Mouse (Mus musculus): ENCODE measurements at regions not wholly inside any gene's neighbourhood (a gene's known extent, or its start where the extent isn't known, plus 50 kb on each side); places are given as distances from the start of the nearest gene placed in this dataset.

DNA sequence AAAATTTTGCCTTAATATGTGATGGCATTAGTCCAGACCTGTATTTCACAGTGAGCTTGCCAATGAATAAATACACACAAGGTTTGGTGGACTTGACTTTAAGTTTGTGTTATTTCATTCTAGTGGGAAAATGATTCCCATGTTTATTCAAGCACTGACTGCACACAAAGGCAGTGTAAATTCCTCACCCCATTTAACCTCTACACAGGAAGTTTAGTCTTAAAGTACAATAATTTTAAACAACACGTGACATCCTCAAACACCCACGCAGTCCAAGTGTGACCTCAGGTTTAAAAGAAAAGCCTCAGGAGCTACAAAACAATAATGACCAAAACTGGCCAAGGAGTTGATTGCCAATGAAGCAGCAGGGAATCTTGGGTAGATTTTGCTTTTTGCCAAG is 219.4 kb downstream of the Lurap1l start:
- H3K4me2 ChIP-seq (replicated peaks; ENCODE audit: low read depth, low read length), result no peak overlapping the region
- WGBS, result 72% methylated on average over 2 of the region's 2 CpGs
- H3K4me1 ChIP-seq (replicated peaks; ENCODE audit: control insufficient read depth, insufficient read depth, low read length), result no peaks in the 10 kb centered on the region
- H3K9ac ChIP-seq (ENCODE audit: low read depth, low read length), result no peak overlapping the region
- H3K36me3 ChIP-seq (ENCODE audit: control insufficient read depth, insufficient read depth, low read length), result no peaks in the 10 kb centered on the region
- no peaks in the 10 kb centered on the region for H3K9me3 ChIP-seq (ENCODE audit: control insufficient read depth, low read length)
- ATAC-seq (ENCODE audit: low FRiP score) (no peak), DNase-seq (ENCODE audit: low spot score) (no peak)
- no peaks in the 10 kb centered on the region for H3K27me3 ChIP-seq (ENCODE audit: control insufficient read depth, insufficient read depth, low read length)
- no peak overlapping the region for H3K4me3 ChIP-seq (ENCODE audit: low read depth, low read length)
- no peak overlapping the region for H3K27ac ChIP-seq (ENCODE audit: low read depth, low read length)

DNA sequence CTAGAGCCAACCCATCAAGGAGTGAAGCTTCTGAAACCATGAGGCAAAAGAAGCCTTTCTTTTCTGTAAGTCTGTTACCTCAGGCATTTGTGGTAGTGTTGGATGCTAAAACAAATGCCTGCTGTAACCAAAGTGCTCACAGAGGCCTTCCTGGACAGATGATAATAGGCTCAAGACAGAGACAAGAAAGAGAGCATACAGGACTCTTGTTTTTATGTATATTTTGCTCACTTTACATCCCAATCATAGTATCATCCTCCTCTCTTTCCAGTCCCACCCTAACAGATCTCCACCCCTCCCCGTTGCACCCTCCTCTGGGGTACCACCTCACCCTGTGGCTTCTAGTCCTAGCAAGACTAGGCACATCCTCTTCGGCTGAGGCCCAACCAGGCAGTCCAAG is 262.7 kb downstream of the Lurap1l start:
- ATAC-seq (ENCODE audit: low FRiP score), result no peak
- no peak overlapping the region for H3K27ac ChIP-seq (ENCODE audit: low read depth, low read length)
- no peaks in the 10 kb centered on the region for H3K4me1 ChIP-seq (replicated peaks; ENCODE audit: control insufficient read depth, insufficient read depth, low read length)
- 64% methylated on average over 2 of the region's 2 CpGs for WGBS
- no peak overlapping the region for H3K9ac ChIP-seq (ENCODE audit: low read depth, low read length)
- H3K9me3 ChIP-seq (ENCODE audit: control insufficient read depth, low read length), result no peaks in the 10 kb centered on the region
- H3K27me3 ChIP-seq (ENCODE audit: control insufficient read depth, insufficient read depth, low read length), result no peaks in the 10 kb centered on the region
- no peak overlapping the region for H3K4me3 ChIP-seq (ENCODE audit: low read depth, low read length)
- H3K36me3 ChIP-seq (ENCODE audit: control insufficient read depth, insufficient read depth, low read length), result no peaks in the 10 kb centered on the region
- DNase-seq (ENCODE audit: low spot score), result no peak
- no peak overlapping the region for H3K4me2 ChIP-seq (replicated peaks; ENCODE audit: low read depth, low read length)

DNA sequence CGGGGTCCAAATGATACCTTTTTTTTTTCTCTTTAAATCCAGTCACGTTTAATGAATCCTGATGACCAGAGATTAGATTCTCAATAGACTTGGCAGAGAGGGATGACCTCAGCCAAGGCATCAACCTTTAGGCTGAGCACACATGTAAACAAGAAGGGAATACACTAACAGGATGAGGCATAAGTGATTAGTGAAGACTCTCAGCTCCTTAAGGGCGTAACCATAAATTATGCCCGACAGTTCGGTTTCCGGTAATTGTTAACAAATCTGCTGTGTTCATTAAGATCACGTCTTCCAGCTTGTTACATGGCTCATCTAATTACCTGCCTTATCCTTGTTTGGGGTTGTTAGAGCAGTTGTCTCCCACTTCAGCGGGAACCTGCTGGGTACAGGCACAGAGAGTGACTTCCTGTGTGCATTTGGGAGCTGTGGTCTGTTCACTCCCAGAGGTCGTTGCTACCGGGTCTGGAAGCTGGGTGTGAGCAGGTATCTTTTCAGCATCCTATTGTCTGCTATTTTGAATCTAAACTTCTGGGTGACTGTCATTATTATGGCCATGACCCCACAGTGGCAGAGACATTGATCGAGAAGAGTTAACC is 265.1 kb downstream of the Mpdz start:
- 80% methylated on average over 11 of the region's 11 CpGs for WGBS
- H3K9me3 ChIP-seq (ENCODE audit: control insufficient read depth, low read length), result no peaks in the 10 kb centered on the region
- H3K36me3 ChIP-seq (ENCODE audit: control insufficient read depth, insufficient read depth, low read length), result no peaks in the 10 kb centered on the region
- ATAC-seq (ENCODE audit: low FRiP score) (no peak), DNase-seq (ENCODE audit: low spot score) (no peak)
- no peaks in the 10 kb centered on the region for H3K4me1 ChIP-seq (replicated peaks; ENCODE audit: control insufficient read depth, insufficient read depth, low read length)
- H3K4me3 ChIP-seq (ENCODE audit: low read depth, low read length), result no peak overlapping the region
- H3K4me2 ChIP-seq (replicated peaks; ENCODE audit: low read depth, low read length), result no peak overlapping the region
- H3K9ac ChIP-seq (ENCODE audit: low read depth, low read length), result no peak overlapping the region
- no peak overlapping the region for H3K27ac ChIP-seq (ENCODE audit: low read depth, low read length)
- H3K27me3 ChIP-seq (ENCODE audit: control insufficient read depth, insufficient read depth, low read length), result no peaks in the 10 kb centered on the region

DNA sequence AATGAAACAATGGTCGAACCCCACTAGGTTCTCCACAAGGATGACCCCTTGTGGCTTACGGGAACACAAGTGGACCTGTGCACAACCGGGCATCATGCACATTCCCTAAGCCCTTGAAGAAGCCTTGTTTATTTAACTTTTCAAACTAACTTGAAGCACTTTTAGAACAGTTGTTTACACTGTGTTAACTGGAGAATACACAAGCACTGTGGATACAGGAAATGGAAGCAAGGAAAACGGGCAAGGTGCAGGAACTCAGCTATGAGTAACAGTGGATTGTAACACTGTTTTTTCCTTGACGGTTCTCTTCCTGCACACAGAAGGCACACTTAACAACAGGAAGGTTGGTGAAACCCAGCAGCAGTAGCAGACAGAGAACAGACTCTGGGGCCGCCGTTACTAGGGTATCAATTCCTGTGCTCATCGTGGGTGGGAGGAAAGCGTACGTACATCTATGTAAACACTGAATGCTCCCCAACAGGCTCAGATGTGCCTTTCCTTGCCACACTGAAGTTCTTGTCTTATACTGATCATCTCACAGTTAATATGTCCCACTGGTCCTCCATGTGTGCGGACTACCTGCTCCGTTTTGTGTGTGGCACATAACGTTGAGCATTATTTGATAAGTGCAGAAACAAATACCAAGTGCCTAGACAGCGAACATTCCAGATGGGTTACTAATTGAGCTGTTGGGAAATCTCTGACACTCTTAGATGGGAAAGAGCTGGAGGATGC is 264.4 kb downstream of the Mpdz start:
- peak; percentile 55; the same call in 1 of the 2 replicates for ATAC-seq (ENCODE audit: low FRiP score)
- H3K9me3 ChIP-seq (ENCODE audit: control insufficient read depth, low read length), result no peaks in the 10 kb centered on the region
- no peak overlapping the region for H3K4me3 ChIP-seq (ENCODE audit: low read depth, low read length)
- no peak overlapping the region for H3K27ac ChIP-seq (ENCODE audit: low read depth, low read length)
- H3K9ac ChIP-seq (ENCODE audit: low read depth, low read length), result no peak overlapping the region
- 79% methylated on average over 14 of the region's 14 CpGs for WGBS
- H3K4me2 ChIP-seq (replicated peaks; ENCODE audit: low read depth, low read length), result no peak overlapping the region
- no peaks in the 10 kb centered on the region for H3K27me3 ChIP-seq (ENCODE audit: control insufficient read depth, insufficient read depth, low read length)
- H3K4me1 ChIP-seq (replicated peaks; ENCODE audit: control insufficient read depth, insufficient read depth, low read length), result no peaks in the 10 kb centered on the region
- no peaks in the 10 kb centered on the region for H3K36me3 ChIP-seq (ENCODE audit: control insufficient read depth, insufficient read depth, low read length)
- no peak for DNase-seq (ENCODE audit: low spot score)

DNA sequence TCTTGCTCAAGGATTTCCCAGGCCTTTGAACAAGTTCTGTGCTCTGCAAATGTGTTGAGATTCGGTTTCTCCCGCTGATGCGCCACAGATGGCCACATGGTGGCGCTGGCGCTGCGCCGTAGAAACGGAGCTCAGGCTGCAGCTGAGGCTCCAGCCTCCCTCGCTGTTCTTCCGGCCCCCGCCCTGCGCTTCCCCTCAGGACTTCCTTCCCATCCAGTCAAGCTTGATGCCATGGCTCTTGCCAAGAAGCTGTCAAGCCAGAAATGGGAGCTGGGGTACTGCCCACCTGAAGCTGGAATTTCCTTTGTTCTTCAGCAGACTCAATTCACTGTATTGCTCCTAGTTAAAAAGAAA is 263.9 kb downstream of the Mpdz start:
- Histone ChIP-seq H3K4me1 (replicated peaks; ENCODE audit: control insufficient read depth, insufficient read depth, low read length) (no peaks in the 10 kb centered on the region), H3K4me2 (replicated peaks; ENCODE audit: low read depth, low read length) (no peak overlapping the region), H3K27me3 (ENCODE audit: control insufficient read depth, insufficient read depth, low read length) (no peaks in the 10 kb centered on the region), H3K9me3 (ENCODE audit: control insufficient read depth, low read length) (no peaks in the 10 kb centered on the region), H3K27ac (ENCODE audit: low read depth, low read length) (no peak overlapping the region), H3K4me3 (ENCODE audit: low read depth, low read length) (no peak overlapping the region), H3K9ac (ENCODE audit: low read depth, low read length) (no peak overlapping the region), H3K36me3 (ENCODE audit: control insufficient read depth, insufficient read depth, low read length) (no peaks in the 10 kb centered on the region)
- DNase-seq (ENCODE audit: low spot score) (peak; percentile 93), ATAC-seq (ENCODE audit: low FRiP score) (peak; percentile 89)
- under 1% methylated on average over 12 of the region's 12 CpGs for WGBS

DNA sequence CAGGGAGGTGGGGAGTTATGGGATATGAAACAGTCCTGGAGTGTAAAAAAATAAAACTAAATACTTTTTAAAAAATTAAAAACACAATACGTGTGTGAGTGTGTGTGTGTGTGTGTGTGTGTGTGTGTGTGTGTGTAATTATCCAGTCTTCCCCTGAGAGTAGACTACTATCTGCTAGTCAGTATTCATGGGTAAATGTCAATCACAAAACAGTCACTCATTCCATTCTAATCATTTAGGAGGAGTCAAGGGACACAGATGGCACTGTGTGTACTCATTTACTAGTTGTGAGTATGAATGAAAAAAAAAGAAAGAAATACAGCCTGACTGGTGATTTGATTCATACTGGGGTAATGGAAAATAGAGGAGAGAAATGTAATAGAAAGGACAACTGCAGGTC is 226.5 kb downstream of the Mpdz start:
- 76% methylated on average over 1 of the region's 1 CpGs for WGBS
- Histone ChIP-seq H3K9ac (ENCODE audit: low read depth, low read length) (no peak overlapping the region), H3K9me3 (ENCODE audit: control insufficient read depth, low read length) (no peaks in the 10 kb centered on the region), H3K4me2 (replicated peaks; ENCODE audit: low read depth, low read length) (no peak overlapping the region), H3K4me3 (ENCODE audit: low read depth, low read length) (no peak overlapping the region), H3K27ac (ENCODE audit: low read depth, low read length) (no peak overlapping the region), H3K4me1 (replicated peaks; ENCODE audit: control insufficient read depth, insufficient read depth, low read length) (no peaks in the 10 kb centered on the region), H3K27me3 (ENCODE audit: control insufficient read depth, insufficient read depth, low read length) (no peaks in the 10 kb centered on the region), H3K36me3 (ENCODE audit: control insufficient read depth, insufficient read depth, low read length) (no peaks in the 10 kb centered on the region)
- ATAC-seq (ENCODE audit: low FRiP score), result peak; percentile 82
- DNase-seq (ENCODE audit: low spot score), result peak; percentile 5

DNA sequence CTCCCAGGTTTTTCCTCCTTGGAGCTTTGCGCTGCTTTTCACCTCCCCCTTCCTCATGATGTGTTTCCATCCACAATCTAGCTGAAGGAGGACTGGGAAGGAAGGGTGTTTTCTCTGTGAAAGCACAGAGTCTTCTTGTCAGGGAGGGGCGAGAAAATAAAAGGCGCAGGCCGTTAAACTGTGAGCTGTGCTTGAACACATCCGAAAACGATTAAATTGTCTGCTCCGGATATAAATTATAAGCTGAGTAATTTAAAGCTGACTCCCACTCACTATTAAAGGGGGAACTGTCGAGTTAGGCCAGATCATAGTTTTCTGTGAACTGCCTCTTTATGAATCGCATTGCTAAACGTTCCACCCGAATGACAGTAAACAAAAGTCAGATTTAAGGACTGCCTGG is 224.6 kb downstream of the Mpdz start:
- Histone ChIP-seq H3K36me3 (ENCODE audit: control insufficient read depth, insufficient read depth, low read length) (no peaks in the 10 kb centered on the region), H3K4me2 (replicated peaks; ENCODE audit: low read depth, low read length) (no peak overlapping the region), H3K4me1 (replicated peaks; ENCODE audit: control insufficient read depth, insufficient read depth, low read length) (no peaks in the 10 kb centered on the region), H3K27ac (ENCODE audit: low read depth, low read length) (no peak overlapping the region), H3K4me3 (ENCODE audit: low read depth, low read length) (no peak overlapping the region), H3K27me3 (ENCODE audit: control insufficient read depth, insufficient read depth, low read length) (no peaks in the 10 kb centered on the region), H3K9me3 (ENCODE audit: control insufficient read depth, low read length) (no peaks in the 10 kb centered on the region), H3K9ac (ENCODE audit: low read depth, low read length) (no peak overlapping the region)
- WGBS, result 67% methylated on average over 11 of the region's 11 CpGs
- ATAC-seq (ENCODE audit: low FRiP score) (no peak), DNase-seq (ENCODE audit: low spot score) (no peak)

DNA sequence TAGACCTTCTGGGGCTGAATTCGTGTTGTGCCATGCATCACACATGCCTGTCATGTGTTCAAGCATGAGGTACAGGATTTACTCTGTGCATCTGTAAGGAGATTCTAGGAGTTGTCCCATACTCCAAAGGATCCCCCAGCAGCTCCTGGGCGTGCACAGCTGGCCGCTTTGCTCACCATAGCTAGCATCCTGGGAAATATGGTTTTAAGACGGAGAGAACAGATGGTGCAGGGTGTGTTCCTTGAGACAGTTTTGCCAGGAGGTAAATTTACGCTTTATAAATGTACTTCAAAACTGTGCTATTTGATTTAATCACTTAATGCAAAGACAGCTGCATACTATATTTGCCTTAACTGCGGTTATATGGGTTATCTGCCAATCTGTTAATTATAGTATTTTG is 220.6 kb downstream of the Mpdz start:
- WGBS, result 83% methylated on average over 6 of the region's 6 CpGs
- DNase-seq (ENCODE audit: low spot score), result no peak
- Histone ChIP-seq H3K4me3 (ENCODE audit: low read depth, low read length) (no peak overlapping the region), H3K4me1 (replicated peaks; ENCODE audit: control insufficient read depth, insufficient read depth, low read length) (no peaks in the 10 kb centered on the region), H3K36me3 (ENCODE audit: control insufficient read depth, insufficient read depth, low read length) (no peaks in the 10 kb centered on the region), H3K27ac (ENCODE audit: low read depth, low read length) (no peak overlapping the region), H3K27me3 (ENCODE audit: control insufficient read depth, insufficient read depth, low read length) (no peaks in the 10 kb centered on the region), H3K4me2 (replicated peaks; ENCODE audit: low read depth, low read length) (no peak overlapping the region), H3K9me3 (ENCODE audit: control insufficient read depth, low read length) (no peaks in the 10 kb centered on the region), H3K9ac (ENCODE audit: low read depth, low read length) (no peak overlapping the region)
- ATAC-seq (ENCODE audit: low FRiP score), result no peak

DNA sequence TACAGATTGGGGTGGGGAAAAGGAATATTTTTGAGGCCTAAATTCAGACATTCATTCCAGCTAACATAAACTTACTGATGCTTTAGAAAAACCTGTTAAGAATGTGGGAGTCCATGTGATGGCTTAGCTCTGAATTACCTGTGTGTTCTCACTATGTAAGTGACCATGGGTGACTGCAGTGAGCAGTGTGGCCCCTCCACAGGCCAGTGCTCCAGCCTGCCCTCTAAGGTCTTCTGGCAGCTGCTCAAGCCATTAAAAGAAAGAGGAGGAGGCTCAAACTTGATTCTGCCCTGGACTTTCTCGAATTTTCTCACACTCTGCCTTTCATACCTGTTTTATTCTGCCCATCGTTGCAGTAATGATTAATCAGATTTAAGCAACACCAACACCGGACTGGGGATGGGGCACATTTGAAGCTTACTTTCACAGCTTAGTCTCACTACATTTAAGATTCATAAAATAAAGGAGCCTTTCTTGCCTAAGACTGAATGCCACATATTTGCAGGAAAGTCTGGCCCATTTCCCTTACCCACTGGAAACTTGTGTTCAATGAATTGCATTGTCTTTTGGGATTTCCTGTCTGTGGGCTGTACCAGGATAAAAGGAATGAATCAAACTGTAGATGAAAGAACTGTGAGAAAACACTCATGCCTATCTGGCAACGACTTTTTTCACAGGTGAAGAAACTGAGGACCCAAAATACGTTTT is 220.0 kb downstream of the Mpdz start:
- H3K27ac ChIP-seq (ENCODE audit: low read depth, low read length), result no peak overlapping the region
- no peak overlapping the region for H3K4me3 ChIP-seq (ENCODE audit: low read depth, low read length)
- no peak overlapping the region for H3K4me2 ChIP-seq (replicated peaks; ENCODE audit: low read depth, low read length)
- no peaks in the 10 kb centered on the region for H3K27me3 ChIP-seq (ENCODE audit: control insufficient read depth, insufficient read depth, low read length)
- DNase-seq (ENCODE audit: low spot score) (no peak), ATAC-seq (ENCODE audit: low FRiP score) (no peak)
- 73% methylated on average over 5 of the region's 5 CpGs for WGBS
- no peaks in the 10 kb centered on the region for H3K9me3 ChIP-seq (ENCODE audit: control insufficient read depth, low read length)
- H3K4me1 ChIP-seq (replicated peaks; ENCODE audit: control insufficient read depth, insufficient read depth, low read length), result no peaks in the 10 kb centered on the region
- H3K36me3 ChIP-seq (ENCODE audit: control insufficient read depth, insufficient read depth, low read length), result no peaks in the 10 kb centered on the region
- H3K9ac ChIP-seq (ENCODE audit: low read depth, low read length), result no peak overlapping the region
